Mouse (Mus musculus): ENCODE data around the gene Mocs2.

Gene Mocs2

GRCm38 (mm10) chr13:114817751-114818360, at the start of gene Mocs2:
Gene Mocs2 (plus strand): TSS chr13:114818236.
- DNase-seq (ENCODE audit: low read depth, low spot score): peak; percentile 94

GRCm38 (mm10) chr13:114791511-114791910, 26.5 kb upstream of the Mocs2 start:
- no peak for DNase-seq (ENCODE audit: low read depth, low spot score)

- peak; percentile 43 for DNase-seq (ENCODE audit: low read depth, low spot score)
Observed at GRCm38 (mm10) chr13:114793250-114794030, 24.6 kb upstream of the Mocs2 start.

DNA sequence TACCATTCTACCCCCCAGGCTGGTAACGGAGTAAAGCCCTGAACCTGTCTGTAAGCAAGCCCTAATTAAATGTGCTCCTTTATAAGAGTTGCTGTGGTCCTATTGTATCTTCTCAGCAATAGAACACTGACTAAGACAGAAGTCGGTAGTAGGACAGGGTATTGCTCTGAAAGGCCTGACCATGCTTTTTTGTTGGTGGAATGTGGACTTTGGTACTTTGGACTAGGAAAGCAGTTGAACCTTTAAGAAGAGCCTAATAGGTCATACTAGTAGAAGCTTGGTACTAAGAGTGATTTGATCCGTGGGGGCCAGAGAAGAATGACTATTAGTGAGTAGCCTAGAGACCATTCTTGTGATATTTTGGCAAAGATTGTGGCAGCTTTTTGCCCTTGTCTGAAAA, 16.2 kb upstream of the Mocs2 start:
- no peak for DNase-seq (ENCODE audit: low read depth, low spot score)

DNA sequence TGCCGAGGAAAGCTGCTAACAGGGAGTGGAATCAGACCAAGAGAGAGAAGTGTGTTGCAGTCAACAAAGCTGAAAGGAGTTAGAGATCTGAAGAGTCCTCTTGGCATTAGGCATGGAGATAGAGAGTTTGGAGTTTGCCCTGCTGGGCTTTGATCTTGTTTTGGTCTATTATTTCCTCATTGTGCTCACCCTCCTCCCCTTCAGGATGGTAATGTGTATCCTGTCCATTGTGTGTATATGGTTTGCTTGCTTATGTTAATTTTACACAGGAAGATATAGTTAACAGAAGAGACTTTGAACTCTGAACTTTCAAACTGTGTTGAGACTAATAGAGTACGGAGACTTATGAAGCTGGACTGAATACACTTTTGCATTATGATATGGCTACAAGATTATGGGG, 15.1 kb upstream of the Mocs2 start:
- DNase-seq (ENCODE audit: low read depth, low spot score): no peak

DNA sequence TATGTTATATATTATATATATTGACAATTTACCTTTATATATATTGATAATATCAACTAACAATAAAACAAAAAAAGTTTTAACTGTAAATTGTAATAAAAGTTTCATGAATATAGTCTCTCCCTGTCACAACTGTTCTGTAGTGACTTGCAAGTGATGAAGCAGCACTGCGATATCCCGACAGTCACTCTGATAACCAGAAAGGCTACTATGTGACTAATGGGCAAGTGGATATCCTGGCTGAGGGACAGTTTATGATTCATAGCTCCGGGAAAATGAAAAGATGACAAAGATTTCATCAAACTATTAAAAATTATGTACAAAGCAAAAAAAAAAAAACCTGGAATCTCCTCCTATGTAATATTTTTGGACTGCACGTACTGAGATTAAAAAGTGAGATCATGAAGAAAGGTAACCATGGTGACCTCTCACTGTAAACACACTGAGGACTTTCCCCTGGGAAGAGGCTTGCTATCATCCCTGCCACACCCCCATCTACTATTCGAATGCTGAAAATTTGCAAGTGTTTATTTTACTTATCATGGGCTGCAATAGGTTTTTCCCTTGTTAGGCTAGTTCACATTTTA, 8.3 kb upstream of the Mocs2 start:
- DNase-seq (ENCODE audit: low read depth, low spot score): no peak

- DNase-seq (ENCODE audit: low read depth, low spot score): no peak
Observed at GRCm38 (mm10) chr13:114818513-114818912, 477 bp downstream of the Mocs2 start.

DNA sequence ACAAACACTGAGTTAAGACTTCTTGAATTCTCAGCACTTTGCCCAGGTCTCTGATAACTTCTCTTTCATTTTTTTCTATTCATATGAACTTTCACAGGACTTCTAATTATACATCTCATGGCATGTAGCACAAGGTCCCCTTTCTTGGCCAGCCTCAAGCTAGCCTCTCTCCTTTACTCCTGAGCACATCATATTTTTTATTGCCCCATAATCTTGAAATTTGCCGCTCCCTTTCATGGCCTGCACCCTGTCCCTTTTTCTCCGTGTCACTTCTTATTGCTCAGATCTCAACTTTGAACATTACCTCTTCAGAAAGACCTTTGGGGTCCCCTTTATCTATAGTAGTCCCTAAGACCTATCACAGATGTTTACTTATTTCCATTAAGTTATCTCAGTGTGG, 4.8 kb downstream of the Mocs2 start:
- DNase-seq (ENCODE audit: low read depth, low spot score): no peak

DNA sequence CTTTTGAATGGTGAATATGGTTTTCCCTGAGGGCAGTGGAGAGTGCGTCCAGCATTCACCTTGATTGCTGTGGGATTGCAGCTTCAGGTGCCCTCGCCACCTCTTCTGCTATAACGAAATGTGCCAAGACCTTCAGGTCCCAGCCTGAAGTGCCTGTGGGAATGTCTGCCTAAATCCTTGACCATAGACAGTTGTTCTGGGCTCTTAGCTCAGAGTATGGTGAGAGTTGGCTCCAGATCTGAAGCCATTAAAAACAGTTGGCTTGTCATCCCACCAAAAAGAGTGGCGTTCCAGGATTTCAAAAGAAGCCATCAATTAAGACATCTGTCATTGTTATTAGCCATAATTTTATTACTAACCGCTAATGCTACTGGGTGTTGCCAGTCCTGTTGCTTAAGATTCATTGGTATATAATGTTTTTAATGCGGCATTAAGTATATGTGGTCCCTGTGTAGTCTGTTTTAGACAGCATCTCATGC, 7.4 kb downstream of the Mocs2 start:
- no peak for DNase-seq (ENCODE audit: low read depth, low spot score)

GRCm38 (mm10) chr13:114831367-114831833, 13.4 kb downstream of the Mocs2 start:
- peak; percentile 69 for DNase-seq (ENCODE audit: low read depth, low spot score)

DNA sequence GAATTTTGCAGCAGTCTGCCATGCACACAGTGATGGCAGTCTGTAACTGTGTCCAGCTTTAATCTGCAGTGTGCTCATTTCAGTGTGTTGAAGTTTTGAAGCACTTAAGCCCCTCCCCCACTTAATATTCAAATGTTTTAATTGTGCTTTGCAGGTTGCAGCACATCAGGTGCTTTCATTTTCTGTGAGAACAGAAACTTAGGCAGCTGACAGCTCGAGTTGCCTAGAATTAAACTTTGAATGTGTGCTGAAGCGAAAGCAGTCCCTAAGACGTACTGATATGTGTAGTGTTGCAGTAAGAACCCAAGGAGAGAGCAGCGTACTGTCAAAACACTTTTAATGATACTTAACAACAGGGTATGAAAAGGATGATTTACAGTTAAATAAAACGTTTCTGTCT, 14.7 kb downstream of the Mocs2 start:
- DNase-seq (ENCODE audit: low read depth, low spot score): peak; percentile 24

DNA sequence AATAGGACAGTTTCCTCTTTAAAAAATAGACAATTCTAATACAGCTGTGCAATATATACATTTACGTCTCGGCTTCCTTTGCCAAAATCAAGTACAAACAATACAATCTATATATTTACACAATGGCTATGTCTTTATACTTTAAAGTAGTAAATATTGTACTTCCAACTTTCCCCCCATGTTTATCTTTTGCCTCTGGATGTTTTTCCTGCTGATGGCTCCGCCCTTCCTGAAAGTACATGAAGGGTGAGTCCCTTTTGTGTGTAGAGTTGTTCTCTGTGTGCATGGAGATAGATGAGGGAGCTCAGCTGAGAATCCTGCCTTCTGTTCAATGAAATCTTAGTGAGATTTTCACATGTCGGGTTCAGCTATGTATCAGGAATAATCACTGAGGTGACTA, 15.3 kb downstream of the Mocs2 start:
- no peak for DNase-seq (ENCODE audit: low read depth, low spot score)

DNA sequence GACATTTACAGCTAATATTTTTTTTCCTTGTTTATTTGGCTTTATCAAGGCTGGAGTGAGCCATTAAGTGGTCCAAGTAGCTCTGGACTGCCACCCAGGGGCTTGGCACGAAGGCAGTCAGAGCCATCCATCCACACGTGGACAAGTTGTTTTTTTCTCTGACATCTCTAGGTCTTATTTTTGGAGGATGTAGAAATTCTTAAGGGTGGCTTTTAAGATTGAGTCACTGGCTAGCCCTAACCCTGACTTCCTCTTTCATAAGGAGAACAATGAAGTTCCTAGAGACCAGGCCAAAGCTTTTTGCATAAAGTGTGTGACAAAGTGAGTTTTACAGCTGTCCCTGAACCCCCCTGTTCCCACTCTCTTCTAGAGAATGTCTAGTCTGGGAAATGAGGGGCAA, 16.5 kb downstream of the Mocs2 start:
- no peak for DNase-seq (ENCODE audit: low read depth, low spot score)

DNA sequence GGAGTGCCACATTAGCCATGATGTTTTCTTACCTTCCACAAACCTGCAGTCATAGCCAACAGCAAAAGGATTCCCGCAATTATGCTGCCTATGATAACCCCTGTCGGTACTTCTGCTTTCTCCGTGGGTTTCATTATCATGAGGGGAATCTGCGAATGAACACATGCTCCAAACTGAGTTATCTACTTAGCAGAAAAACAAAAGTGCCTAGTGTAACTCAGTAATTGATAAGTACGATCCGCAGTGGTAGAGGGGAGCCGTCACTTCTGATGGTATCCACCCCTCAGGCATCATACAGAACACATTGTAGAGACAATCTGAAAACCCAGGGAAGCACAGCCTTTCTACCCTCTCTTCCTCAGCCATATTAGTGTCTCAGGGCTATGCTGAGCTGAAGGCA, 19.0 kb downstream of the Mocs2 start:
- no peak for DNase-seq (ENCODE audit: low read depth, low spot score)

DNA sequence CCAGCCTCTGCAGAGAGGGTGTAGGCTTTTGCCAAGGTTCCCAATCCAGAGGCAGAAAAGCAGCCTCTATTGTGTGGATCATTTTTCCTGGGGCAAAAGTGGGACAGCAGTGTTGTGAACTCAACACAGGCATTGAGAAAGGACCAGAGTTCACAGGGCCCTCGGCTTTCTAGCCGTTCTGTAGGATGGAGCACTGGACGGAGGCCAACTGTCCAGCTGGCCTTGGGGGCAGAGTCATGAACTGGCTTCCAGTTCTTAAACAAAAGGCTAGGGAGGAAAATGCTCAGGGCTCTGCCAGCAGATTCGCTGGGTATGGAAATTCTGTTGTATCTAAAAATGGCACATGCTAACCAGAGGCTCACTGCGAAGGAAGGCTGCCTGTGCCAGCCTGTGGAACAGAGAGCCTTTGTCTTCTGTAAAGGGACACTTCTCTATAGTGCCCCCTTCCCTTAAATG, 20.5 kb downstream of the Mocs2 start:
- no peak for DNase-seq (ENCODE audit: low read depth, low spot score)

- no peak for DNase-seq (ENCODE audit: low read depth, low spot score)
Observed at GRCm38 (mm10) chr13:114839098-114839497, 21.1 kb downstream of the Mocs2 start.

GRCm38 (mm10) chr13:114840545-114840944, 22.5 kb downstream of the Mocs2 start:
- DNase-seq (ENCODE audit: low read depth, low spot score): no peak

- DNase-seq (ENCODE audit: low read depth, low spot score): no peak
Observed at GRCm38 (mm10) chr13:114843318-114843717, 25.3 kb downstream of the Mocs2 start.

GRCm38 (mm10) chr13:114845804-114846203, 27.8 kb downstream of the Mocs2 start:
- DNase-seq (ENCODE audit: low read depth, low spot score): peak; percentile 83

DNA sequence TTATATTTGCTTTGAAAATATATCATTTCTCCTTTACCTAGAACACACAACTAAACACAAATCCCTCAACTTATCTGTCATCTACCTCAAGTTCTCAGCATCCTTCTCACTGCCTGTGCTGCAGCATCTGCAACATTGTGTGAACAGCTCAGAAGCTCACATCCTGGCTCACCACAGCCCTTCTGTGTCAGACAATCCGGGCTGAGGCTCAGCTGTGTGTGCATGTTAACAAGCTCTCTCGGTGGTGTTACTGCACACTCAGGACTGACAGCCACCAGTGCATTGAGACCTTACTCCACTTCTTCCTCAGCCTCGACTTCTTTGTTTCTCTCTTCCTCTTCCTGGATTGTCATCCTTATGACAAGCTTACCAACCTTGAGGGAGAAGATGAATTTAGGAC, 30.9 kb downstream of the Mocs2 start:
- peak; percentile 50 for DNase-seq (ENCODE audit: low read depth, low spot score)

- no peak for DNase-seq (ENCODE audit: low read depth, low spot score)
Observed at GRCm38 (mm10) chr13:114852264-114853111, 34.5 kb downstream of the Mocs2 start.

DNA sequence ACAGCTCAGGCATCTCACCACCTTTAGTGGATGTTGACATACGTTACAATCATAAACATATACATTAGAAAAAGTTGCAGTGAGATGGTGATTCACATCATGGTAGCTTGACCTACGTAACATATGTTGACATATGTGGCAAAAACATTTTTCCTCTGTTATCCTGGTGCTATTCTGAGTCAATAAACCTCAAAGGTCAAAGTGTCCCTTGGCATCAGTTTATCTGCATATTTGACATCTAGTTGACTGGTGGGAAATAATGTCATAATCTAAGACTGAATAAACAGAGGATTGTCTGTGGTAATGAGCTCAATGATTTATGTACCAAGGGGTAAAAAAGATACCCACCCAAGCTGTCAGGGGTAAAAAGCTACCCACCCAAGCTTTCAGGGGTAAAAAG, 35.1 kb downstream of the Mocs2 start:
- DNase-seq (ENCODE audit: low read depth, low spot score): no peak
